Mouse (Mus musculus): Measurements from ENCODE around the gene Gpr85.

DNA sequence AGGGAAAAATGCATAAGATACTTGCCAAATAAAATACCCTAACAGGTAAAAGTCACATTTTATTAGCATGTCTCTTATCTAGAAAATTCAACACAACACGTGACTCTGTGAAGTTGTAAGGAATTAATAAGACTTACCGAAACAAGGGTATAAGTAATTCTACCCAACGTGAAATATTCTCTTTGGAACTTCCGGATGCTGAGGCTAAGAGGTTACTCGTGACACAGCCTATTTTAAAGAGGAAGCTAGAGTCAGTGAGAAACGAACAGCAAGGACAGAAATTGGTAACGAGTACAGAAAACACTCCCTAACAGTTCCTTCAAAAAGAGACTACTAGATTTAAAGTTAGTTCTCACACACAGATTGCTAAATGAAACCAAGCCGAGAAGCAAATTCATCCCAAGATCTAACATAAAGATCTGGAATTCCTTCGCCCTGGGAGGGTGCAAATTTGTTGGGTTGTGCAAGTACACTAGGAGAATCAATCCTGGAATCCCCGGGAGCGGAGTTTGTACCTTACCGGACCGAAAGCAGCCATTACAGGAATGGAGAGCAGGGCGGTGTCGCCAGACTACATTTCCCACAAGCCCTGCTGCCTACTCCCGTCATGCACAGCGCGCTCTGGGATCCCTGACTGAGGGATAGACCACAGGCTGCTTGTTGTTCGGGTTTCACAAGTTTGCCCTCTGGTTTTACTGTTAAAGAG lies 31.3 kb upstream of the Gpr85 start, which contains the start of gene 2610001J05Rik:
- no peak for TF ChIP-seq CTCF (IDR thresholded peaks at IDR 0.05; ENCODE audit: insufficient read depth, low read length)
- TF ChIP-seq POLR2A (IDR thresholded peaks at IDR 0.05; ENCODE audit: borderline replicate concordance, extremely low read depth, low read depth, low read length): peak; percentile 97

Data from lung, adult 2 months (tissue).